Mouse (Mus musculus): Measurements from ENCODE around the gene Rnf168. TPM values are rescaled to one million over a fixed set of nuclear protein-coding genes. Genes with fewer than 3 reads are reported as not detected.
A peak's percentile ranks its signal among the peaks of the same experiment; 100 is the strongest.
"Not testable (repeated sequence)": the region's sequence is repeated elsewhere in the genome, so short reads cannot be mapped to it uniquely, and the experiment has no call there.

Rnf168 gene
- polyA plus RNA-seq, 1 experiment from 2014 or later: 20.0 TPM

DNA sequence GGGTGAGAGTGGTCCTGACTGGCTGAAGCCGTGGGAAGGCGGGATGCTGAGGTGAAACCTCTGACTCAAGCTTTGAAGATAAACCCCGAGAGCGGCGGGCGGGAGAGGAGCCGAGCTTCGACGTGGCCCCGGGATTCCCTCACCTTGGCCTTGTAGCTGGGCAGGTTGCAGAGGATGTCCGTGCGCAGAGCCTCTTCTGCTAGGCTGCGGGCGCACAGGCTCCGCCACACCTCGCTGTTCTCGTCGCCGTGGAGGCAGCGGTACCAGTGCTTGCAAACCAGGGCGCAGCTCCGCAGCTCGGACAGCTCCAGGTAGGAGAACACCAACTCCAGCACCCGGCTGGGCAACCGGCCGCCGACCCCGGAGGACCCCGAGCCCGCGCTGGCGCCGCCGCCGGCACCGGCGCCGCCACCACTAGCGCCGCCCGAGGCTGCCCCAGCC, 30.9 kb upstream of the Rnf168 start:
- no peak for ATAC-seq (replicated peaks; ENCODE audit: low FRiP score, low read depth)

DNA sequence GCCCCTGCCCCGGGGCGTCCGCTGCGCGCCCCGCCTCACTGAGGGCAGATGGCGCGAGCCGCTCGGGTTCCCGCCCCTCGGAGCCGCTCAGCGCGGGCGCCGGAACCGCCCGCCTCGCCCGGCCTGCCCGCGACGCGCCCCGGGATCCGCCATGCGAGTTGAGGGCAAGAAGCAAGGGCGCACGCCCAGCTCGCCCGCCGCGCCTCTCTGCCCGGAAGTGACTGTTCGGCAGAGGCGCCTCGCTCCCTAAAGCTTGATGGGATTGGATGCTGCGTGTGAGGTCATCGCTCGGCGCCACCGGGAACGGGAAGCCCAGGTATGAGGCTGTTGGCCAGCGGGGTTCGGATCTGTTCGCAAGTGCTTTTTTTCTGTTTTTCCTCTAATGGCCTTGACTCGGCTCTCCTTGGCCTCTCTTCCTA, 30.3 kb upstream of the Rnf168 start, which contains the start of the genes Fbxo45 and Wdr53:
Fbxo45 (minus strand) TSS at position 207 of the 419 bp plus-strand sequence.
Wdr53 (plus strand) TSS at position 276 of the 419 bp plus-strand sequence.
- peak within 1 kb of the TSS; percentile 87 for H3K9ac ChIP-seq (ENCODE audit: low read depth, low read length)
- H3K4me1 ChIP-seq (replicated peaks; ENCODE audit: insufficient read depth, low read length): peaks cover 5% of the 10 kb centered on the region; the same call in 1 of the 2 replicates
- H3K27me3 ChIP-seq (ENCODE audit: insufficient read depth, low read length): no peaks in the 10 kb centered on the region
- peak; percentile 98 for DNase-seq (ENCODE audit: low spot score)
- peak within 1 kb of the TSS; percentile 76 for H3K4me2 ChIP-seq (ENCODE audit: low read length)
- H3K4me3 ChIP-seq (replicated peaks; ENCODE audit: low read depth, low read length): peak within 1 kb of the TSS; percentile 83
- H3K9me3 ChIP-seq (replicated peaks; ENCODE audit: low read length): no peaks in the 10 kb centered on the region
- WGBS: under 1% methylated on average over 48 of the region's 48 CpGs
- peak within 1 kb of the TSS; percentile 93 for H3K27ac ChIP-seq
- peak; percentile 99 for ATAC-seq (replicated peaks; ENCODE audit: low FRiP score, low read depth)
- TF ChIP-seq CTCF (IDR thresholded peaks at IDR 0.05; ENCODE audit: low read depth): no peak
- H3K36me3 ChIP-seq (ENCODE audit: insufficient read depth, low read length): no peaks in the 10 kb centered on the region

More for the DNA sequence above, 30.9 kb upstream of the Rnf168 start:
- Histone ChIP-seq H3K27ac (peak overlapping the region; percentile 93), H3K9ac (ENCODE audit: low read depth, low read length) (peak overlapping the region; percentile 87), H3K9me3 (replicated peaks; ENCODE audit: low read length) (no peaks in the 10 kb centered on the region), H3K4me2 (ENCODE audit: low read length) (peak overlapping the region; percentile 65), H3K36me3 (ENCODE audit: insufficient read depth, low read length) (no peaks in the 10 kb centered on the region), H3K4me1 (replicated peaks; ENCODE audit: insufficient read depth, low read length) (peaks cover 5% of the 10 kb centered on the region; the same call in 1 of the 2 replicates), H3K4me3 (replicated peaks; ENCODE audit: low read depth, low read length) (peak overlapping the region; percentile 83), H3K27me3 (ENCODE audit: insufficient read depth, low read length) (no peaks in the 10 kb centered on the region)
- DNase-seq (ENCODE audit: low spot score): peak; percentile 43
- TF ChIP-seq CTCF (IDR thresholded peaks at IDR 0.05; ENCODE audit: low read depth): no peak
- WGBS: under 1% methylated on average over 41 of the region's 41 CpGs

DNA sequence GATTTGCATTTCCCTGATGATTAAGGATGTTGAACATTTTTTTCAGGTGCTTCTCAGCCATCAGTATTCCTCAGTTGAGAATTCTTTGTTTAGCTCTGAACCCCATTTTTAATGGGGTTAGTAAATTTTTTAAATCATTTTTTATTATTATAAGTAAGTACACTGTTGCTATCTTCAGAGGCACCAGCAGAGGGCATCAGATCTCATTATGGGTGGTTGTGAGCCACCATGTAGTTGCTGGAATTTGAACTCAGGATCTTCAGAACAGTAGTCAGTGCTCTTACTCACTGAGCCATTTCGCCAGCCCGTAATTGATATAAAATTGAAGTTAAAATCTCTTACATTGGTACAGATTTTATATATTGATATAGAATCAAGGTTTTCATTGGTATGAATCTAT, 13.0 kb upstream of the Rnf168 start:
- H3K9ac ChIP-seq (ENCODE audit: low read depth, low read length); H3K4me2 ChIP-seq (ENCODE audit: low read length); H3K27me3 ChIP-seq (ENCODE audit: insufficient read depth, low read length); H3K4me1 ChIP-seq (replicated peaks; ENCODE audit: insufficient read depth, low read length); H3K9me3 ChIP-seq (replicated peaks; ENCODE audit: low read length); DNase-seq (ENCODE audit: low spot score); H3K27ac ChIP-seq; H3K4me3 ChIP-seq (replicated peaks; ENCODE audit: low read depth, low read length); ATAC-seq (replicated peaks; ENCODE audit: low FRiP score, low read depth); H3K36me3 ChIP-seq (ENCODE audit: insufficient read depth, low read length): not testable (repeated sequence)
- TF ChIP-seq CTCF (IDR thresholded peaks at IDR 0.05; ENCODE audit: low read depth): peak; percentile 54
- 87% methylated on average over 2 of the region's 2 CpGs for WGBS

DNA sequence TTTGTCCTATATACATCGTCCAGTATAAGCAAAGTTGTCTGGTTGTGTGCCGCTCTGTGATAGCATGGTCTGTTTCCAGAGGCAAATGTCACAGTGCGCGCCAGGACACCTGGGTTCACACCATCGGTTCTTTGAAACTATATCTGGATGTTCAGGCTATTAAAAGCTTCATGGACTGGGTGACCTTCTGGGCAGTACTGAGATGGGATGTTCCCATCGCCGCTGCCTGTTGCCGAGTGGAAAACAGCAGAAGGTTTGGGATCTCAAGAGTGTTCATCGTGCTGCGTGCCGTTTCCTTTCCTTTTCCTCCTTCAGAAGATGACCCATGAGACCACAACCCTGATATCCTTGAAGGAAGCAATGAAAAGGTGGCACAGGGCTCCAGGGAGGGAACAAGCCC, 6.0 kb upstream of the Rnf168 start, which contains the start of gene Smco1:
Smco1 (plus strand) TSS at position 178 of the 400 bp plus-strand sequence.
- H3K4me1 ChIP-seq (replicated peaks; ENCODE audit: insufficient read depth, low read length): no peaks in the 10 kb centered on the region
- no peak within 1 kb of the TSS for H3K9ac ChIP-seq (ENCODE audit: low read depth, low read length)
- no peak for DNase-seq (ENCODE audit: low spot score)
- WGBS: 77% methylated on average over 11 of the region's 11 CpGs
- no peaks in the 10 kb centered on the region for H3K36me3 ChIP-seq (ENCODE audit: insufficient read depth, low read length)
- TF ChIP-seq CTCF (IDR thresholded peaks at IDR 0.05; ENCODE audit: low read depth): no peak
- H3K27me3 ChIP-seq (ENCODE audit: insufficient read depth, low read length): no peaks in the 10 kb centered on the region
- no peaks in the 10 kb centered on the region for H3K9me3 ChIP-seq (replicated peaks; ENCODE audit: low read length)
- no peak within 1 kb of the TSS for H3K4me2 ChIP-seq (ENCODE audit: low read length)
- H3K4me3 ChIP-seq (replicated peaks; ENCODE audit: low read depth, low read length): no peak within 1 kb of the TSS
- ATAC-seq (replicated peaks; ENCODE audit: low FRiP score, low read depth): no peak
- H3K27ac ChIP-seq: no peak within 1 kb of the TSS

DNA sequence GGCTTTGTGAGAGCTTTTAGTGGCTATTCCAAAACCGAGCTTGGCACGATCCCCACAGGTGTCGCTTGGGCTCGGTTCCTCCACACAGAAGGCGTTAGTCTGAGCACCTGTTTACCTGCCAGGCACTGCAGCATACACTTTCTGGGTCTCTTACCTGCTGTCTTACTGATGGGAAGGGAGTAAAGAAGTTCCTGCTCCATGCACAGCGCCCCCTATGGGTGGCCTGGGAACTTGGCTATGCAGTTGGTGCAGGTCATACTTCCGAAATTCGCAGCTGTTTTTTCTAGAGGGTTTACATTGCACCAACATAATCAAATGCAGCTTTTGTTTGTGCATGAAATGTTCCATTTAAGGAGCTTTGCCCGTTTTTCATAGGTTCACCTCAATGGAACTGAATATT, 3.9 kb upstream of the Rnf168 start:
- WGBS: 51% methylated on average over 9 of the region's 9 CpGs
- ATAC-seq (replicated peaks; ENCODE audit: low FRiP score, low read depth) (no peak), DNase-seq (ENCODE audit: low spot score) (peak; percentile 6)
- H3K4me1 ChIP-seq (replicated peaks; ENCODE audit: insufficient read depth, low read length): peaks cover 3% of the 10 kb centered on the region; the same call in 1 of the 2 replicates
- H3K27ac ChIP-seq: no peak overlapping the region
- TF ChIP-seq CTCF (IDR thresholded peaks at IDR 0.05; ENCODE audit: low read depth): peak; percentile 54
- H3K27me3 ChIP-seq (ENCODE audit: insufficient read depth, low read length): no peaks in the 10 kb centered on the region
- H3K4me2 ChIP-seq (ENCODE audit: low read length): no peak overlapping the region
- H3K9me3 ChIP-seq (replicated peaks; ENCODE audit: low read length): no peaks in the 10 kb centered on the region
- no peak overlapping the region for H3K9ac ChIP-seq (ENCODE audit: low read depth, low read length)
- no peaks in the 10 kb centered on the region for H3K36me3 ChIP-seq (ENCODE audit: insufficient read depth, low read length)
- H3K4me3 ChIP-seq (replicated peaks; ENCODE audit: low read depth, low read length): no peak overlapping the region

DNA sequence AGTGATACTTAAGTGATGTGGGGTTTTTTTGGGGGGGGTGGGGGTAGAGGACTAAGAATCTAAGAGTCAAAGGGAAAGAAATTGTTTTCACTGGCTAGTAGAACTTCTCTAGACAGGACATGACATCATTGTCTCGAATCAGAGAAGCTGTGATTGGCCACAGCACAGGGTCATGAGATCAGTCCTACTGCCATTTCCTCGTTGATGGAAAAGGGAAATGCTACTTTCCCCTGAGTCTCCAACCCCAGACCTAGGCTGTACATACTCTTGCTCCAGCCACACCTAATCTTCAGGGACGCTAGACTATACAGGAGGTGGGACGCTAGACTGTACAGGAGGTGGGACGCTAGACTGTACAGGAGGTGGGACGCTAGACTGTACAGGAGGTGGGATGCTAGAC, 2.2 kb upstream of the Rnf168 start:
- 88% methylated on average over 6 of the region's 6 CpGs for WGBS
- no peak overlapping the region for H3K4me2 ChIP-seq (ENCODE audit: low read length)
- no peak overlapping the region for H3K4me3 ChIP-seq (replicated peaks; ENCODE audit: low read depth, low read length)
- H3K9me3 ChIP-seq (replicated peaks; ENCODE audit: low read length): no peaks in the 10 kb centered on the region
- DNase-seq (ENCODE audit: low spot score) (no peak), ATAC-seq (replicated peaks; ENCODE audit: low FRiP score, low read depth) (no peak)
- no peak for TF ChIP-seq CTCF (IDR thresholded peaks at IDR 0.05; ENCODE audit: low read depth)
- no peak overlapping the region for H3K9ac ChIP-seq (ENCODE audit: low read depth, low read length)
- no peaks in the 10 kb centered on the region for H3K36me3 ChIP-seq (ENCODE audit: insufficient read depth, low read length)
- H3K27ac ChIP-seq: no peak overlapping the region
- peaks cover 3% of the 10 kb centered on the region; the same call in 1 of the 2 replicates for H3K4me1 ChIP-seq (replicated peaks; ENCODE audit: insufficient read depth, low read length)
- H3K27me3 ChIP-seq (ENCODE audit: insufficient read depth, low read length): no peaks in the 10 kb centered on the region

Data from kidney, postnatal 0 days (tissue).